Mouse (Mus musculus): Measurements from ENCODE around the gene Scube1.

DNA sequence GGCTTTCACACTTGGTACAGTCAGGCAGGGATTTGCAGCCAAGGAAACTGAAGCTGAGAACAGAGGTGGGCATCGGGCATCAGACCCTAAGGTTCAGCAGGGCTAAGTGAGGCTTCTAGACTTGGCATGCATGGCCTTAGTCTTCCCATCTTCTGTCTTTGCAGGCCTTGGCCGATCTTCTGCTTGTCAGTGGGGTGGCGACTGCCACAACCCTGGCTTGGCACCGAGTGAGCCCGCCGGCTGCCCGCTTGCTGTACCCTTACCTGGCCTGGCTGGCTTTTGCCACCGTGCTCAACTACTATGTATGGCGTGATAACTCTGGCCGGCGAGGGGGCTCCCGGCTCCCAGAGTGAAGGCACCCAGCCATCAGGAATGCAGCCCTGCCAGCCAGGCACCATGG, 151.2 kb downstream of the Scube1 start:
- no peak for TF ChIP-seq CTCF (IDR thresholded peaks at IDR 0.05; ENCODE audit: borderline replicate concordance, control insufficient read depth, extremely low read depth, insufficient read depth, low read length, poor library complexity)
- no peak for TF ChIP-seq POLR2A (IDR thresholded peaks at IDR 0.05; ENCODE audit: control insufficient read depth, extremely low read depth, insufficient read depth, low read length, poor library complexity)

Data from thymus, adult 2 months (tissue).